Mouse (Mus musculus): Measurements from ENCODE around the gene Saa3.

DNA sequence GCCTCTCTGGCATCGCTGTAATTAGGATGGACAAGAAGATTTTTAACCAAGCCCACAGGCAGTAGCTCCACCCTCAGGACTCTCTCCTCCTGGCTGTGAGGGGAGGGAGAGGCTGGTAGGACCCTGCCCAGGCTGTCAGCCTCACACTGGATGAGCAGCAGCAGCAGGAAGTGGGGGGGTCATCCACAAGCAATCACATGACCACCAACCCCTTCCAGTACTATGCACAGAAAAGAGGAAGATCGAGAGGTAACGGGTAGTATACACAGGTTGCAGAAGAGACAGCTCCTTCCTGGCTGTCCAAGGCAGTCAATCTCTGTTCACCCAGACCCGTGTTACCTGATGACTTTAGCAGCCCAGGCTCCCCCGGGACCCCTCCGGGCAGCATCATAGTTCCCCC is 3.2 kb downstream of the Saa3 start:
- TF ChIP-seq CTCF (conservative IDR thresholded peaks at IDR 0.05; ENCODE audit: low read length) (no peak), POU5F1 (IDR thresholded peaks at IDR 0.05; ENCODE audit: borderline replicate concordance, low read length) (no peak)
